Mouse (Mus musculus) MN1 (cell line): ENCODE data around the gene Gm16434.
"Not testable (repeated sequence)": the region's sequence is repeated elsewhere in the genome, so short reads cannot be mapped to it uniquely, and the experiment has no call there.

Experiments used
- DNase-seq: peaks from one replicate; pipeline ENCODE4 v3.0.0-alpha.2; 2016; ENCODE audit warnings: low spot score

Gene Gm16434

GRCm38 (mm10) chr14:7194440-7194839 lies at the start of gene Gm16434:
Gm16434 (minus strand) TSS chr14:7194540.
- DNase-seq = not testable (repeated sequence)

DNA sequence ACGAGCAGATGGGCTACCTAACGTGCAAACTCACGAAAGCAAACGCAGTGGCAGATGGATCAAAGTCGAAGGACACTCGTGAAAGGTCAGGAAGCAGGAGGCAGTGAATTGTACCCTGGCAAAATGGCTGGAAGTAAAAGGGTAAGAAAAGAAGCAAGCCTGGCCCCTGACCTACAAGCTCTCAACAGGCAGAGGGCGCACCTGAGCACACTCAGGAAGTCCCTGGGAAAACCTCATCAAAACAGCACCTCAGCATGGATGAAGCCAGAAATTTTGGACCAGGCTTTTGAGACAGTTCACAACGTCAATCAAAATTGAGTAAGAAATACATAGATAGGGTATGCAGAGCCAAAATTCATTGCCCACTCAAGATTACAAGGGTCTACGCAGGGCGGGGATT lies 49.2 kb upstream of the Gm16434 start:
- DNase-seq = peak; percentile 38

- DNase-seq = not testable (repeated sequence)
Observed at GRCm38 (mm10) chr14:7200070-7200469, 5.7 kb upstream of the Gm16434 start.

GRCm38 (mm10) chr14:7174483-7174971 lies 19.8 kb downstream of the Gm16434 start, which contains the start of gene Gm3512:
Gm3512 (minus strand) TSS chr14:7174533.
- peak; percentile 4 for DNase-seq
